Mouse (Mus musculus) MEL (cell line): Measurements from ENCODE around the gene Dohh. TPM values are rescaled to one million over a fixed set of nuclear protein-coding genes. Genes with fewer than 3 reads are reported as not detected.
A peak's percentile ranks its signal among the peaks of the same experiment; 100 is the strongest.

ENCODE experiments used
- DNase-seq: peaks from one replicate; pipeline ENCODE4 v3.0.0; 2011; ENCODE audit warnings: low read depth, low spot score
- H3K27ac ChIP-seq: 2 replicates; pipeline ENCODE4 v1.5.1; 2012; ENCODE audit warnings: low read depth, mild to moderate bottlenecking, control low read depth, low read length, moderate library complexity; ENCODE audit not compliant: control insufficient read depth
- H3K27me3 ChIP-seq, 2 experiments: fragments of 150-350 bp in 1 of 2; sonication (generic) in 1 of 2; 2 replicates each; pipeline ENCODE4 v1.6.1; 2012; ENCODE audit warnings: low read length in 2 of 2, mild to moderate bottlenecking in 2 of 2, improper control_type of control experiment in 1 of 2, moderate library complexity in 1 of 2; ENCODE audit not compliant: insufficient read depth in 2 of 2, control insufficient read depth in 1 of 2
- H3K36me3 ChIP-seq, 2 experiments: 2 replicates each; pipeline ENCODE4 v1.6.1; 2012 to 2014; ENCODE audit warnings: low read length in 2 of 2, improper control_type of control experiment in 1 of 2, inconsistent platforms in 1 of 2, mild to moderate bottlenecking in 1 of 2; ENCODE audit not compliant: insufficient read depth in 2 of 2, control insufficient read depth in 1 of 2
- H3K4me1 ChIP-seq, 2 experiments: fragments of 150-350 bp in 1 of 2; sonication (generic) in 1 of 2; 2 replicates each; pipeline ENCODE4 v1.6.1; 2012; ENCODE audit warnings: low read length in 2 of 2, improper control_type of control experiment in 1 of 2, mild to moderate bottlenecking in 1 of 2; ENCODE audit not compliant: insufficient read depth in 2 of 2, control insufficient read depth in 1 of 2
- H3K4me3 ChIP-seq, 2 experiments: fragments of 150-350 bp in 1 of 2; sonication (generic) in 1 of 2; 2 replicates each; pipeline ENCODE4 v1.5.1; 2012; ENCODE audit warnings: low read depth in 2 of 2, low read length in 2 of 2, mild to moderate bottlenecking in 2 of 2, moderate library complexity in 2 of 2, control low read depth in 1 of 2, improper control_type of control experiment in 1 of 2; ENCODE audit not compliant: control insufficient read depth in 1 of 2, insufficient read depth in 1 of 2
- H3K79me2 ChIP-seq: 2 replicates; pipeline ENCODE4 v1.6.1; 2012; ENCODE audit warnings: mild to moderate bottlenecking, low read length, moderate library complexity; ENCODE audit not compliant: control insufficient read depth, poor library complexity, insufficient read depth
- H3K9ac ChIP-seq: 2 replicates; pipeline ENCODE4 v1.6.1; 2012; ENCODE audit warnings: low read depth, mild to moderate bottlenecking, control low read depth, low read length, moderate library complexity; ENCODE audit not compliant: control insufficient read depth, poor library complexity, severe bottlenecking
- H3K9me3 ChIP-seq: fragments of 150-350 bp; sonication (generic); replicated peaks from 2 replicates; pipeline ENCODE4 v1.6.1; 2012; ENCODE audit warnings: mild to moderate bottlenecking, low read length, improper control_type of control experiment, moderate library complexity; ENCODE audit not compliant: insufficient read depth
- BHLHE40 ChIP-seq: IDR thresholded peaks from 2 replicates; pipeline ENCODE4 v1.6.1; 2012; ENCODE audit warnings: low read depth, mild to moderate bottlenecking, inconsistent platforms, low read length, improper control_type of control experiment, borderline replicate concordance
- CHD2 ChIP-seq: IDR thresholded peaks from 2 replicates; pipeline ENCODE4 v1.6.1; 2011; ENCODE audit warnings: low read length, improper control_type of control experiment
- CTCF ChIP-seq, 3 experiments: IDR thresholded peaks in 2 of 3; conservative IDR thresholded peaks in 1 of 3; 2 replicates each; pipeline ENCODE4 v1.5.1; 2011 to 2012; ENCODE audit warnings: low read length in 3 of 3, low read depth in 2 of 3, mild to moderate bottlenecking in 2 of 3, improper control_type of control experiment in 1 of 3, inconsistent platforms in 1 of 3, mixed read lengths in 1 of 3, moderate library complexity in 1 of 3; ENCODE audit not compliant: control insufficient read depth in 1 of 3, insufficient read depth in 1 of 3, poor library complexity in 1 of 3, severe bottlenecking in 1 of 3
- E2F4 ChIP-seq: IDR thresholded peaks from 2 replicates; pipeline ENCODE4 v1.6.1; 2011; ENCODE audit warnings: low read depth, low read length, improper control_type of control experiment, borderline replicate concordance
- ELF1 ChIP-seq: IDR thresholded peaks from 2 replicates; pipeline ENCODE4 v1.6.1; 2014; ENCODE audit warnings: low read depth, mild to moderate bottlenecking, inconsistent platforms, low read length, improper control_type of control experiment, moderate library complexity
- EP300 ChIP-seq, 2 experiments: IDR thresholded peaks; 2 replicates each; pipeline ENCODE4 v1.6.1; 2011; ENCODE audit warnings: improper control_type of control experiment in 2 of 2, low read length in 2 of 2, low read depth in 1 of 2, mild to moderate bottlenecking in 1 of 2
- ETS1 ChIP-seq: IDR thresholded peaks from 2 replicates; pipeline ENCODE4 v1.6.1; 2012; ENCODE audit warnings: low read depth, mild to moderate bottlenecking, inconsistent platforms, low read length, improper control_type of control experiment, moderate library complexity
- GABPA ChIP-seq: IDR thresholded peaks from 2 replicates; pipeline ENCODE4 v1.6.1; 2012; ENCODE audit warnings: low read depth, mild to moderate bottlenecking, inconsistent platforms, low read length, improper control_type of control experiment, moderate library complexity
- GATA1 ChIP-seq: IDR thresholded peaks from 2 replicates; pipeline ENCODE4 v1.6.1; 2011; ENCODE audit warnings: low read depth, low read length, improper control_type of control experiment
- KAT2A ChIP-seq: conservative IDR thresholded peaks from 2 replicates; pipeline ENCODE4 v1.6.1; 2012; ENCODE audit warnings: low read depth, low read length, improper control_type of control experiment, inconsistent platforms
- MAX ChIP-seq: IDR thresholded peaks from 2 replicates; pipeline ENCODE4 v1.6.1; 2011; ENCODE audit warnings: low read length, improper control_type of control experiment
- MEF2A ChIP-seq: IDR thresholded peaks from 2 replicates; pipeline ENCODE4 v1.6.1; 2014; ENCODE audit warnings: low read depth, mild to moderate bottlenecking, inconsistent platforms, low read length, improper control_type of control experiment; ENCODE audit not compliant: poor library complexity, insufficient replicate concordance, severe bottlenecking; ENCODE audit errors: extremely low read depth
- MXI1 ChIP-seq: IDR thresholded peaks from 2 replicates; pipeline ENCODE4 v1.6.1; 2011; ENCODE audit warnings: mild to moderate bottlenecking, low read depth, low read length, improper control_type of control experiment
- MYC ChIP-seq: IDR thresholded peaks from 2 replicates; pipeline ENCODE4 v1.6.1; 2011; ENCODE audit warnings: low read depth, mild to moderate bottlenecking, low read length, improper control_type of control experiment, moderate library complexity
- NELFE ChIP-seq: IDR thresholded peaks from 2 replicates; pipeline ENCODE4 v1.6.1; 2011; ENCODE audit warnings: low read depth, low read length, improper control_type of control experiment
- NRF1 ChIP-seq: IDR thresholded peaks from 2 replicates; pipeline ENCODE4 v1.6.1; 2014; ENCODE audit warnings: low read depth, mild to moderate bottlenecking, inconsistent platforms, low read length, improper control_type of control experiment, moderate library complexity; ENCODE audit not compliant: poor library complexity, insufficient read depth, severe bottlenecking
- POLR2AphosphoS2 ChIP-seq: IDR thresholded peaks from 2 replicates; pipeline ENCODE4 v1.6.1; 2011; ENCODE audit warnings: low read length, improper control_type of control experiment
- POLR2AphosphoS5 ChIP-seq: IDR thresholded peaks from 2 replicates; pipeline ENCODE4 v1.6.1; 2012; ENCODE audit warnings: low read depth, borderline replicate concordance, mild to moderate bottlenecking, inconsistent platforms, low read length, moderate library complexity, mixed read lengths
- RAD21 ChIP-seq: IDR thresholded peaks from 2 replicates; pipeline ENCODE4 v1.6.1; 2011; ENCODE audit warnings: mild to moderate bottlenecking, low read depth, low read length, improper control_type of control experiment
- RCOR1 ChIP-seq: IDR thresholded peaks from 2 replicates; pipeline ENCODE4 v1.6.1; 2012; ENCODE audit warnings: low read depth, mild to moderate bottlenecking, inconsistent platforms, low read length, improper control_type of control experiment
- SIN3A ChIP-seq: IDR thresholded peaks from 2 replicates; pipeline ENCODE4 v1.6.1; 2012; ENCODE audit warnings: low read length, improper control_type of control experiment, inconsistent platforms
- SMC3 ChIP-seq: IDR thresholded peaks from 2 replicates; pipeline ENCODE4 v1.6.1; 2011; ENCODE audit warnings: low read depth, low read length, improper control_type of control experiment
- TAL1 ChIP-seq: IDR thresholded peaks from 2 replicates; pipeline ENCODE4 v1.6.1; 2012; ENCODE audit warnings: mild to moderate bottlenecking, inconsistent platforms, low read length, moderate library complexity, mixed read lengths
- TBP ChIP-seq: IDR thresholded peaks from 2 replicates; pipeline ENCODE4 v1.8.0; 2011; ENCODE audit warnings: low read depth, low read length, improper control_type of control experiment
- TCF12 ChIP-seq: IDR thresholded peaks from 2 replicates; pipeline ENCODE4 v1.6.1; 2014; ENCODE audit warnings: low read depth, mild to moderate bottlenecking, inconsistent platforms, low read length, improper control_type of control experiment, moderate library complexity
- UBTF ChIP-seq: IDR thresholded peaks from 2 replicates; pipeline ENCODE4 v1.6.1; 2012; ENCODE audit warnings: low read depth, mild to moderate bottlenecking, inconsistent platforms, low read length, improper control_type of control experiment, moderate library complexity, borderline replicate concordance; ENCODE audit not compliant: insufficient read depth
- USF2 ChIP-seq, 2 experiments: IDR thresholded peaks; 2 replicates each; pipeline ENCODE4 v1.6.1; 2011 to 2012; ENCODE audit warnings: improper control_type of control experiment in 2 of 2, low read length in 2 of 2, borderline replicate concordance in 1 of 2, inconsistent platforms in 1 of 2, low read depth in 1 of 2, mild to moderate bottlenecking in 1 of 2; ENCODE audit not compliant: insufficient read depth in 1 of 2
- ZC3H11A ChIP-seq: IDR thresholded peaks from 2 replicates; pipeline ENCODE4 v1.6.1; 2012; ENCODE audit warnings: low read depth, mild to moderate bottlenecking, inconsistent platforms, low read length, improper control_type of control experiment
- ZKSCAN1 ChIP-seq: IDR thresholded peaks from 2 replicates; pipeline ENCODE4 v1.6.1; 2012; ENCODE audit warnings: low read depth, mild to moderate bottlenecking, inconsistent platforms, low read length, improper control_type of control experiment, moderate library complexity
- ZNF384 ChIP-seq: IDR thresholded peaks from 2 replicates; pipeline ENCODE4 v1.6.1; 2012; ENCODE audit warnings: low read depth, mild to moderate bottlenecking, inconsistent platforms, low read length, improper control_type of control experiment
- polyA plus RNA-seq, 2 experiments: library from polyadenylated mRNA; stranded (reverse) in 1 of 2; unstranded in 1 of 2; fragments of >175 nt in 1 of 2; fragments of >200 nt in 1 of 2; gene quantifications; 2 replicates each; pipeline versions ENCODE4 v1.2.1 to v1.2.4; 2012; ENCODE audit warnings: low replicate concordance in 2 of 2, low read depth in 1 of 2; ENCODE audit not compliant: insufficient read length in 2 of 2, insufficient read depth in 1 of 2, missing spikeins in 1 of 2
- total RNA-seq: library from RNA; depleted of rRNA; stranded (reverse); fragments of 300-350 nt; gene quantifications from 2 replicates; pipeline ENCODE4 v1.2.3, GENCODE M21; 2012

The Dohh gene
- total and polyA plus RNA-seq, 3 experiments, result 145 to 153 TPM; not detected in 1

GRCm38 (mm10) chr10:81350351-81351063, 33.7 kb upstream of the Dohh start, which contains the start of gene Hmg20b (continued):
- TF ChIP-seq MXI1 (peak; percentile 61; the same call in 1 of the 2 replicates), RCOR1 (no peak), BHLHE40 (no peak; the same call in 1 of the 2 replicates), ZKSCAN1 (no peak), EP300 (IDR thresholded peaks at IDR 0.05; ENCODE audit: low read depth in 1 of 2, low read length in 2 of 2) (0 out of 4 replicates have a peak, but pooled peaks of 1 of the 2 experiments have one; percentile 3), TCF12 (0 out of 2 replicates have a peak, but pooled peaks have one; percentile 4), MYC (peak; percentile 86), KAT2A (peak; percentile 69; the same call in 1 of the 2 replicates), GABPA (no peak), SMC3 (peak; percentile 55), SIN3A (peak; percentile 60), NRF1 (peak; percentile 66), TAL1 (no peak), ZNF384 (peak; percentile 87)
- TF ChIP-seq, all 39 proteins: peak for 24

GRCm38 (mm10) chr10:81351678-81352291, 32.4 kb upstream of the Dohh start:
- Histone ChIP-seq H3K4me1 (peaks cover 8 to 23% of the 10 kb centered on the region in 2 experiments; a peak in 3 of 4 replicates), H3K9ac (peak overlapping the region; percentile 82), H3K9me3 (no peaks in the 10 kb centered on the region), H3K4me3 (peak overlapping the region; percentile 62 to 77), H3K27ac (peak overlapping the region; percentile 86), H3K79me2 (peaks cover 4% of the 10 kb centered on the region; the same call in 1 of the 2 replicates), H3K36me3 (peaks cover 0 to 21% of the 10 kb centered on the region in 2 experiments; a peak in 2 of 4 replicates), H3K27me3 (no peaks in the 10 kb centered on the region)
- peak; percentile 95 for DNase-seq
- peak; percentile 37; the same call in 1 of the 2 replicates for TF ChIP-seq NELFE
- TF ChIP-seq RAD21, result no peak
- no peak for TF ChIP-seq UBTF
- no peak for TF ChIP-seq GABPA
- TF ChIP-seq ZKSCAN1, result peak; percentile 68
- TF ChIP-seq MEF2A, result no peak
- TF ChIP-seq TBP, result peak; percentile 94
- TF ChIP-seq USF2 (IDR thresholded peaks at IDR 0.05; ENCODE audit: borderline replicate concordance in 1 of 2, insufficient read depth in 1 of 2, low read depth in 1 of 2, low read length in 2 of 2), result no peak
- TF ChIP-seq ELF1, result 0 out of 2 replicates have a peak, but pooled peaks have one; percentile 25
- TF ChIP-seq NRF1, result no peak
- TF ChIP-seq POLR2AphosphoS2, result peak; percentile 44; the same call in 1 of the 2 replicates
- TF ChIP-seq RCOR1, result peak; percentile 16; the same call in 1 of the 2 replicates
- TF ChIP-seq GATA1, result peak; percentile 86
- TF ChIP-seq E2F4, result 0 out of 2 replicates have a peak, but pooled peaks have one; percentile 32
- peak; percentile 93 for TF ChIP-seq MAX
- TF ChIP-seq KAT2A, result peak; percentile 33; the same call in 1 of the 2 replicates
- no peak for TF ChIP-seq CTCF (IDR thresholded peaks at IDR 0.05 in 2 of 3, conservative IDR thresholded peaks at IDR 0.05 in 1 of 3; ENCODE audit: control insufficient read depth in 1 of 3, insufficient read depth in 1 of 3, low read depth in 2 of 3, low read length in 3 of 3, poor library complexity in 1 of 3, severe bottlenecking in 1 of 3)
- TF ChIP-seq POLR2AphosphoS5, result no peak
- TF ChIP-seq ZC3H11A, result no peak
- TF ChIP-seq BHLHE40, result peak; percentile 74; the same call in 1 of the 2 replicates
- no peak for TF ChIP-seq CHD2
- TF ChIP-seq ETS1, result 0 out of 2 replicates have a peak, but pooled peaks have one; percentile 75
